Mouse (Mus musculus) gastrocnemius, postnatal 10 days (tissue): ENCODE measurements around the gene Ifnb1. TPM values are rescaled to one million over a fixed set of nuclear protein-coding genes. Genes with fewer than 3 reads are reported as not detected.

Experiments used
- DNase-seq: peaks from one replicate; pipeline ENCODE4 v3.0.0; 2021; ENCODE audit warnings: mixed read lengths
- total RNA-seq, 2 experiments: library from RNA; stranded (reverse); gene quantifications; 2 replicates each; pipeline ENCODE4 v1.2.3; 2021

The Ifnb1 gene
- total RNA-seq, 2 experiments from 2014 or later, result not detected

GRCm38 (mm10) chr4:88501247-88501646, 21.3 kb downstream of the Ifnb1 start:
- no peak for DNase-seq

- no peak for DNase-seq
Measured at GRCm38 (mm10) chr4:88496321-88497018, 26.1 kb downstream of the Ifnb1 start.

- DNase-seq, result no peak
Measured at GRCm38 (mm10) chr4:88489622-88490021, 33.0 kb downstream of the Ifnb1 start.

- no peak for DNase-seq
Measured at GRCm38 (mm10) chr4:88488107-88488506, 34.5 kb downstream of the Ifnb1 start.

DNA sequence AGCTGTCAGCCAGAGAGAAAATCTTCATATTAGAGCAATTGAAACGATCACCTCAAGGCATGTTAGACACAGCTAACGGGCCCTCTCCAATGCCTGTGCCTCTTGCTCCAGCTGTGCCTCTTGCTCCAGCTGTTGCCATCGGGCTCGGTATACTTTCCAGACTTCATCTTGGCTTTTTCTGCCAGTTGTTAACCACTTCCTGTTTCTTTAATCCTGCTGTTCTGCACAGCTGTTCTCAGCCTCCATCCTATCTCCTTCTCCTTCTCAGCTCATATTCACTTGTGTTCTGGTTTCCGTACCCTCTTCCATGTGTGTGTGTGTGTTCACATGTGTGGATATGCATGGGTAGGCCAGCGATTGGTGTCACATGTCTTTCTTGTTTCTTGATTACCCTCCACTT, 42.4 kb downstream of the Ifnb1 start:
- DNase-seq, result no peak

DNA sequence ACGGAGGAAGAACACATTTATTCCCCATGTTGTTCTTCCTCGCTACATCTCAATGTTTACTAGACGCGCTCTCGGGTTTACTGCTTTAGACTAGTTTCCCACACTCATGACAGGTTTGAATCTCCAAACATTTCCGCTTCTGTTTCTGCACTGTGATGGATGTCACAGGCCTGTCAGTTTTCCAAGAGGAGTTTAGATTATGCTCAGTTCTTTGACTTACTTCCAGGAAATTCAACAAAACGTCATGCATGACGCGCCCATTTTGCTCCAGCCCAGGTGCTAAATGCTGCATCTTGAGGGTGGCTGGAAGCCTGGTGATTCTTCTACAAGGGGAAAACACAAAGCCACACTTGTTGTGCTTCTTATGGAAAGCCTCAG, 43.8 kb downstream of the Ifnb1 start:
- DNase-seq, result no peak

DNA sequence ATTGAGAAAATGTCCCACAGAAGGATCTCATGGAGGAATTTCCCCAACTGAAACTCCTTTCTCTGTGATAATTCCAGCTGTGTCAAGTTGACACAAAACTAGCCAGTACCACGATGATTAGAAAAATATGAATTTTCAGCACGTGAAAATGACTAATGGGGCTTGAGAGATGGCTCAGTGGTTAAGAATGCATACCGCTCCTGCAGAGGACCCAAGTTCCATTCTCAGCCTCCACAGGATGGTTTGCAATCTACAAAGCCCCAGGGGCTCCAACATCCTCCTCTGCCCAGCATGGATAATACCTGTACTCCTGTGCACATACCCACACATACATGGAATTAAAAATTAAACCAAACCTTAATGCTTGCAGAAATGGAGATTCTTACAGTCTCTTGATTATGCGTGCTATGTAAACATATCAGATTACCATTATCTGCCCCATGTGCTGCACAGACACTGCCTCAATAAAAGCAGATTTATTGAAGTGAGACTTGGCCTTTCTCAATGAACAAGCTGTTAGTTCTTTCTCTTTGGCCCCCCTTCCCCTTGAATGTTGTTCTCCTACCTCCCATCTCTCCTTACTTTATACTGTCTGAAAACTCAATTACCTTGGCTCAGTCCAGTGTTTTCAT, 44.3 kb downstream of the Ifnb1 start:
- no peak for DNase-seq

GRCm38 (mm10) chr4:88476511-88477210, 45.9 kb downstream of the Ifnb1 start:
- no peak for DNase-seq

- DNase-seq, result no peak
Measured at GRCm38 (mm10) chr4:88476084-88476483, 46.5 kb downstream of the Ifnb1 start.

Other genes starting within 250 kb of the Ifnb1 start
- 1 to 10 TPM; 2.4 to 2.8 TPM for gene Hacd4, start 83.8 kb downstream of the Ifnb1 start, total RNA-seq
- gene Ifna15, start 35.5 kb upstream of the Ifnb1 start, total RNA-seq, result not detected
- not detected for gene Ifna14, start 49.0 kb upstream of the Ifnb1 start, total RNA-seq
- not detected for gene Ifna9, start 69.6 kb upstream of the Ifnb1 start, total RNA-seq
- gene Ifna12, start 80.6 kb upstream of the Ifnb1 start, total RNA-seq, result not detected
- not detected for gene C87499, start 111.6 kb upstream of the Ifnb1 start, total RNA-seq
- not detected for gene Ifna13, start 121.7 kb upstream of the Ifnb1 start, total RNA-seq
- gene Ifna16, start 154.2 kb upstream of the Ifnb1 start, total RNA-seq, result not detected
- gene Ifna2, start 161.1 kb upstream of the Ifnb1 start, total RNA-seq, result not detected
- gene Ifnab, start 168.6 kb upstream of the Ifnb1 start, total RNA-seq, result not detected
- gene Gm26566, start 199.0 kb upstream of the Ifnb1 start, total RNA-seq, result under 1 TPM; 0.31 to 0.34 TPM
- 10 to 100 TPM; 57.1 to 66.3 TPM for gene Klhl9, start 199.7 kb upstream of the Ifnb1 start, total RNA-seq
- not detected for gene Gm13271, start 232.1 kb upstream of the Ifnb1 start, total RNA-seq
- gene Gm13283, start 237.3 kb upstream of the Ifnb1 start, total RNA-seq, result not detected